Mouse (Mus musculus) E14TG2a.4 (cell line): ENCODE data around the gene Spata13.

Source experiments
- CTCF ChIP-seq: conservative IDR thresholded peaks from 2 replicates; pipeline ENCODE4 v1.5.1; 2014; ENCODE audit warnings: low read length
- NANOG ChIP-seq: IDR thresholded peaks from 2 replicates; pipeline ENCODE4 v1.6.1; 2014; ENCODE audit warnings: borderline replicate concordance, low read length, mixed read lengths

DNA sequence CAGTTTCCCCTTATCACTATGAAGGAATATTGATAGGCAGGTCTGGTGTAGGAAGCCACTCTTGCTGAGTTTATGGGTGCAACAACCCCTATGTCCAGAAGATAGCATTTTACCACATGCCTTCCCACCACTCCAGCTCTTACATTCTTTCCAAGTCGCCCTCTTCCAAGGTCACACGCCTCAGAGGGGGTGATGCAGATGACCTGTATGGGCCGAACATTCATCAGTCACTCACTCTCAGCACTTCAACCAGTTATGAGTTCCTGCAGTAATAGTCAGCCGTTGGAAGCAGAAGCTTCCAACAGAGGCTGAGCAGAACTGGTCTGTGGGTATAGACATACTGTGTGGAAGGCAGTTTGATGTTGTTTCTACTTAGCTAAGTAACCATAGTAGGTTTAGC lies 177.7 kb downstream of the Spata13 start:
- TF ChIP-seq CTCF, result no peak
- no peak for TF ChIP-seq NANOG
